Mouse (Mus musculus) intestine, embryonic 15.5 days (tissue): ENCODE data around the gene Primpol. TPM values are rescaled to one million over a fixed set of nuclear protein-coding genes. Genes with fewer than 3 reads are reported as not detected.
A peak's percentile ranks its signal among the peaks of the same experiment; 100 is the strongest.

Source experiments
- ATAC-seq: fragments of 200-750 bp; cut with Nextera tagmentation; 2 replicates; pipeline ENCODE4 v1.8.0; 2017; ENCODE audit warnings: moderate TSS enrichment, moderate library complexity
- H3K27ac ChIP-seq: fragments of 300-500 bp; sonication (generic); 2 replicates; pipeline ENCODE4 v1.5.1; 2015; ENCODE audit warnings: mild to moderate bottlenecking, inconsistent platforms
- H3K27me3 ChIP-seq: fragments of 300-500 bp; sonication (generic); replicated peaks from 2 replicates; pipeline ENCODE4 v1.6.1; 2015; ENCODE audit warnings: inconsistent platforms
- H3K36me3 ChIP-seq: fragments of 300-500 bp; sonication (generic); 2 replicates; pipeline ENCODE4 v1.6.1; 2015; ENCODE audit warnings: inconsistent platforms
- H3K4me1 ChIP-seq: fragments of 300-500 bp; sonication (generic); replicated peaks from 2 replicates; pipeline ENCODE4 v1.6.1; 2015; ENCODE audit warnings: inconsistent platforms
- H3K4me2 ChIP-seq: fragments of 300-500 bp; sonication (generic); replicated peaks from 2 replicates; pipeline ENCODE4 v1.6.1; 2015; ENCODE audit warnings: mild to moderate bottlenecking, inconsistent platforms
- H3K4me3 ChIP-seq: fragments of 300-500 bp; sonication (generic); replicated peaks from 2 replicates; pipeline ENCODE4 v1.5.1; 2015; ENCODE audit warnings: inconsistent platforms
- H3K9ac ChIP-seq: fragments of 300-500 bp; sonication (generic); 2 replicates; pipeline ENCODE4 v1.6.1; 2015; ENCODE audit warnings: inconsistent platforms
- H3K9me3 ChIP-seq: fragments of 300-500 bp; sonication (generic); 2 replicates; pipeline ENCODE4 v1.6.1; 2016; ENCODE audit warnings: inconsistent platforms
- WGBS: fragments of 180-500 bp; shearing (Covaris S2); methylation state at CpG from one replicate; pipeline ENCODE4 v1.1.7; 2015; 5-methylcytosine and 5-hydroxymethylcytosine counted together
- polyA plus RNA-seq: library from polyadenylated mRNA; unstranded; fragments of >200 nt; fragmentation: Nextera tagmentation; extraction: Ambion mirVana; gene quantifications from 2 replicates; pipeline ENCODE4 v1.2.1, GENCODE M21; 2015

The Primpol gene
- polyA plus RNA-seq, 1 experiment from 2014 or later, result 14.8 TPM

- Histone ChIP-seq H3K36me3 (no peaks in the 10 kb centered on the region), H3K27me3 (no peaks in the 10 kb centered on the region), H3K4me3 (no peak overlapping the region), H3K27ac (no peak overlapping the region), H3K9ac (no peak overlapping the region), H3K4me1 (no peaks in the 10 kb centered on the region), H3K9me3 (no peaks in the 10 kb centered on the region), H3K4me2 (no peak overlapping the region)
- no peak for ATAC-seq
- 38% methylated on average over 1 of the region's 1 CpGs for WGBS
These were observed 8.2 kb upstream of the Primpol start for GRCm38 (mm10) chr8:46625166-46625565.

DNA sequence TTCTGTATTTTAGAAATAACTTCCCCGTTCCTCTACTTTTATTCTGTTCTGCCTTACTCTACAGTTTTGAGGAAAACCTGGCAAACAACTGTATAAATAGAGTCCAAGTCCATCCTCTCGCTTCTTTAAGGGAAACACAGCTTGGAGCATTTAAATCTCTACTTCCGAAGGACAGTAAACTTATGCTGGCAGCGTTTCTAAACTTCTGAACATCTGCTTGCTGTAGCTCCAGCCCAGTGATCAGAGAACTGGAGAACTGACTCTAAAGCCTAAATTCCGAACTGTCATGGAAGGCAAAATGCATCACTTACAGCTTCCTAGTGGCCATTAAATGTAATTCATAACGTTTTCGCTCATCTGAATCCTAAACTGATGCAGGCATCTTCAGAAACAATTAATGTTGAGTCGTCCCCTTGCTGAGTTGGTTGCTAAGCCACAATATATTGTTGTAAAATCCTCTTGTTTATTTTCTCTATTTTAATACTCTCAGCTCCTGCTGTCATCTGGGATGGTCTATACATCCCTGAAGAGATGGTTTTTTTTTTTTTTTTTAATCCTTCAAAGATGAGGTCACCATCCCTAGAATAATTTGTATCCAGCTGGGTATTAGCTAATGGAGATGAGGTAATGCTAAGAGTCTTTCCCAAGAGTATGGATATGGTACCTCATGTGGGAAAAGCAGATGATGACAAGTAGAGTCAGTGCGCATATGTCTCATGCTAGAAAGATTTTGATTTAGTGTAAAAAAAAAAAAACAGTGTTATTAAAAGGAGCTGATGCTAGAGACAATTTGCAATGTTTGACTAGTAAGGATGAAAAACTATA is 5.6 kb upstream of the Primpol start:
- Histone ChIP-seq H3K36me3 (no peaks in the 10 kb centered on the region), H3K4me3 (no peak overlapping the region), H3K4me2 (no peak overlapping the region), H3K27ac (no peak overlapping the region), H3K4me1 (0 out of 2 replicates have a peak, but pooled peaks cover 5% of the 10 kb centered on the region), H3K9ac (no peak overlapping the region), H3K9me3 (no peaks in the 10 kb centered on the region), H3K27me3 (no peaks in the 10 kb centered on the region)
- no peak for ATAC-seq
- WGBS, result 58% methylated on average over 9 of the region's 9 CpGs

DNA sequence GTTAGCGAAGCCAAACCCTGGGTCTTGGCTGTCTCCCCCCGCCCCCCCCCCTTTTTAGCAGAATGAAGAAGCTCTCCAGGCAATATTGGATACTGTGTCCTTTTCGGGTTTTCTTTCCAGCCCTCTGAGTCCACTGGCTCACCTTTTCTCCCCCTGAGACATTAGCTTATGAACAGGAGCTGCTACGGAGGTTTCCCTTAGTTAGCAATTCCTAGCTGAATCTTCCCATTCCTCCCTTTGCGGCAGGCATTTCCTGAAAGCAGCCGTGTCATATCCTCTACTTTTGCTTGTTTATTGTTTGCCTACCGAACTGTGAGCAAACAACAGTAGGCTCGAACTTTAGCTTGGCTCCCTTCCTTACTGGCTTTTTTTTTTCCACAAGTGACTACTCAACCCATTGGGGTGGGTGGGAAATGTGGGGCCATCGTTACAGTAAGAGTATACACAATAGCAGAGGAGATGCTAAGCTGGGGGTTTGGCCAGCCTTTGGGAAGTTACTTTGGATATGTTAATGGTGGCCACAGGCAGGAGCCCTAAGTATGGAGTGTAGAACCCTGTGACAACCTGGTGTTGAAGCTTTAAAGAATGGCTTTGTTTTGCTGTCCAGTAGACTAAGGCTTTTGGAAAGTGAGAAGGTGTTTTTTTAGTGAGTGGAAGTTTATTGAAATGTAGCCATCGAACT is 1.8 kb upstream of the Primpol start:
- no peak overlapping the region for H3K27ac ChIP-seq
- H3K9ac ChIP-seq, result peak overlapping the region; percentile 88
- peaks cover 10% of the 10 kb centered on the region; the same call in 1 of the 2 replicates for H3K4me1 ChIP-seq
- peak overlapping the region; percentile 82 for H3K4me2 ChIP-seq
- H3K4me3 ChIP-seq, result peak overlapping the region; percentile 79
- no peak for ATAC-seq
- 6% methylated on average over 10 of the region's 10 CpGs for WGBS
- H3K9me3 ChIP-seq, result no peaks in the 10 kb centered on the region
- H3K27me3 ChIP-seq, result no peaks in the 10 kb centered on the region
- no peaks in the 10 kb centered on the region for H3K36me3 ChIP-seq

GRCm38 (mm10) chr8:46617690-46618620 is 943 bp upstream of the Primpol start:
- Histone ChIP-seq H3K4me2 (peak overlapping the region; percentile 82), H3K4me3 (peak overlapping the region; percentile 79), H3K4me1 (peaks cover 13% of the 10 kb centered on the region; the same call in 1 of the 2 replicates), H3K36me3 (no peaks in the 10 kb centered on the region), H3K9ac (peak overlapping the region; percentile 88), H3K27ac (peak overlapping the region; percentile 87), H3K9me3 (no peaks in the 10 kb centered on the region), H3K27me3 (no peaks in the 10 kb centered on the region)
- ATAC-seq, result no peak
- under 1% methylated on average over 38 of the region's 38 CpGs for WGBS

GRCm38 (mm10) chr8:46615936-46616335 is 1.1 kb downstream of the Primpol start:
- peak overlapping the region; percentile 64 for H3K4me2 ChIP-seq
- 0 out of 2 replicates have a peak overlapping the region, but pooled peaks have one; percentile 4 for H3K4me3 ChIP-seq
- H3K36me3 ChIP-seq, result no peaks in the 10 kb centered on the region
- ATAC-seq, result no peak
- no peaks in the 10 kb centered on the region for H3K27me3 ChIP-seq
- H3K9me3 ChIP-seq, result no peaks in the 10 kb centered on the region
- WGBS, result 78% methylated on average over 8 of the region's 8 CpGs
- H3K4me1 ChIP-seq, result peaks cover 15% of the 10 kb centered on the region; the same call in 1 of the 2 replicates
- 0 out of 2 replicates have a peak overlapping the region, but pooled peaks have one; percentile 17 for H3K27ac ChIP-seq
- H3K9ac ChIP-seq, result no peak overlapping the region

- Histone ChIP-seq H3K9ac (no peak overlapping the region), H3K27ac (no peak overlapping the region), H3K27me3 (no peaks in the 10 kb centered on the region), H3K36me3 (no peaks in the 10 kb centered on the region), H3K4me3 (no peak overlapping the region), H3K4me1 (peaks cover 12% of the 10 kb centered on the region; the same call in 1 of the 2 replicates), H3K9me3 (no peaks in the 10 kb centered on the region), H3K4me2 (no peak overlapping the region)
- no peak for ATAC-seq
- 50% methylated on average over 4 of the region's 4 CpGs for WGBS
These were observed 3.6 kb downstream of the Primpol start for GRCm38 (mm10) chr8:46613377-46613776.

DNA sequence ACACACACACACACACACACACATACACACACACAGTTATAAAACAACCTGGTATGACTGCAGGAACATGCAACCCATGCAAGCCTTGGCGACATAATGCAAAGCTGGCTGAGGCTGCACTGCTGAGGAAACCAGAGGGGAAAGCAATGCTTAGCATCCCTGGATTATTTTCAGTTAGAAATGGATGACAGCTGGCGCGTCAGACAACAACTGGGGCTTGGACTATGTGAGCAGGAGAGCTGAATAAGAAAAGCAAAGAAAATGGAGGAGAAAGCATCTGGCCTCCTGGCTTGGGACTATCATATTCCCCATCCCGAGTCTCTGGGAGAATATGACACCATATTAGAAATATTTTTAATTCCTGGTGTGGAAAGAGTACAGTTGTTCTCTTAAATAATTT is 4.1 kb downstream of the Primpol start:
- H3K27ac ChIP-seq, result no peak overlapping the region
- H3K9me3 ChIP-seq, result no peaks in the 10 kb centered on the region
- H3K9ac ChIP-seq, result no peak overlapping the region
- H3K4me2 ChIP-seq, result no peak overlapping the region
- ATAC-seq, result no peak
- H3K36me3 ChIP-seq, result no peaks in the 10 kb centered on the region
- H3K4me3 ChIP-seq, result no peak overlapping the region
- no peaks in the 10 kb centered on the region for H3K27me3 ChIP-seq
- WGBS, result 72% methylated on average over 4 of the region's 4 CpGs
- H3K4me1 ChIP-seq, result peaks cover 10% of the 10 kb centered on the region; the same call in 1 of the 2 replicates

DNA sequence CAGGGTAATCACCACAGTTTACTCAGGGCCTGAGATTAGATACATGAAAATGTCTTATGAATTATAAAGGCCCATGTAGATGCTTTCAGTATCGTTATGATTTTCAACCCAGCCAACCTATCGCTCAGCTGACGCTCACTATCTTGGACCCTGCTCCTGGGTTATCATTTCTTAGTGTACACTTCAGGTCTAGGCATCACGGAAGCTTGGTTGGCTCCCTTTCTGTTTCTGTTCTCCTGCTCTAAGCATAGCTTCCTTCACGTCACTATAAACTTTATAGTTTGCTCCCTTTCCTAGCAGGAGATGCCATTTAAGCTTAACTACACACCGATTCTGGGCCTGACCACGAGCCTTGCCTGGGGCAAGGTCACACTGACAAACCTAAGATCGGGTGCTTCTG is 5.5 kb downstream of the Primpol start:
- Histone ChIP-seq H3K9me3 (no peaks in the 10 kb centered on the region), H3K27ac (no peak overlapping the region), H3K27me3 (no peaks in the 10 kb centered on the region), H3K4me3 (no peak overlapping the region), H3K36me3 (no peaks in the 10 kb centered on the region), H3K4me2 (no peak overlapping the region), H3K4me1 (peaks cover 10% of the 10 kb centered on the region; the same call in 1 of the 2 replicates), H3K9ac (no peak overlapping the region)
- ATAC-seq, result peak; percentile 73
- WGBS, result 67% methylated on average over 8 of the region's 8 CpGs

- ATAC-seq, result peak; percentile 67
- no peak overlapping the region for H3K9ac ChIP-seq
- no peaks in the 10 kb centered on the region for H3K27me3 ChIP-seq
- H3K4me2 ChIP-seq, result no peak overlapping the region
- H3K9me3 ChIP-seq, result no peaks in the 10 kb centered on the region
- WGBS, result 58% methylated on average over 1 of the region's 1 CpGs
- H3K4me1 ChIP-seq, result 0 out of 2 replicates have a peak, but pooled peaks cover 2% of the 10 kb centered on the region
- no peak overlapping the region for H3K27ac ChIP-seq
- no peak overlapping the region for H3K4me3 ChIP-seq
- H3K36me3 ChIP-seq, result no peaks in the 10 kb centered on the region; the same call in 1 of the 2 replicates
These were observed 10.1 kb downstream of the Primpol start for GRCm38 (mm10) chr8:46606930-46607329.

GRCm38 (mm10) chr8:46603587-46603986 is 13.4 kb downstream of the Primpol start:
- Histone ChIP-seq H3K4me1 (no peaks in the 10 kb centered on the region), H3K4me3 (no peak overlapping the region), H3K9ac (no peak overlapping the region), H3K27ac (no peak overlapping the region), H3K27me3 (no peaks in the 10 kb centered on the region), H3K36me3 (no peaks in the 10 kb centered on the region; the same call in 1 of the 2 replicates), H3K9me3 (no peaks in the 10 kb centered on the region), H3K4me2 (no peak overlapping the region)
- no peak for ATAC-seq
- 92% methylated on average over 5 of the region's 5 CpGs for WGBS

- 62% methylated on average over 10 of the region's 10 CpGs for WGBS
- H3K36me3 ChIP-seq, result peaks cover 3% of the 10 kb centered on the region; the same call in 1 of the 2 replicates
- H3K4me1 ChIP-seq, result no peaks in the 10 kb centered on the region
- no peak overlapping the region for H3K9ac ChIP-seq
- H3K27ac ChIP-seq, result no peak overlapping the region
- no peak for ATAC-seq
- H3K9me3 ChIP-seq, result no peaks in the 10 kb centered on the region
- H3K4me3 ChIP-seq, result no peak overlapping the region
- H3K4me2 ChIP-seq, result no peak overlapping the region
- no peaks in the 10 kb centered on the region for H3K27me3 ChIP-seq
These were observed 15.9 kb downstream of the Primpol start for GRCm38 (mm10) chr8:46600959-46601707.
